Mouse (Mus musculus): ENCODE results near the gene Pafah2.
A peak's percentile ranks its signal among the peaks of the same experiment; 100 is the strongest.

Pafah2 gene

GRCm38 (mm10) chr4:134395977-134396825, at the start of gene Pafah2:
TSS of gene Pafah2 (plus strand) at chr4:134396320.
- DNase-seq (ENCODE audit: extremely low read depth, low read depth) = peak; percentile 99

GRCm38 (mm10) chr4:134348078-134348477, 48.0 kb upstream of the Pafah2 start:
- DNase-seq (ENCODE audit: extremely low read depth, low read depth) = peak; percentile 63

- no peak for DNase-seq (ENCODE audit: extremely low read depth, low read depth)
Observed at GRCm38 (mm10) chr4:134348545-134348944, 47.6 kb upstream of the Pafah2 start.

- no peak for DNase-seq (ENCODE audit: extremely low read depth, low read depth)
Observed at GRCm38 (mm10) chr4:134349829-134350228, 46.3 kb upstream of the Pafah2 start.

GRCm38 (mm10) chr4:134350641-134351040, 45.5 kb upstream of the Pafah2 start:
- no peak for DNase-seq (ENCODE audit: extremely low read depth, low read depth)

GRCm38 (mm10) chr4:134351329-134352260, 44.5 kb upstream of the Pafah2 start:
- no peak for DNase-seq (ENCODE audit: extremely low read depth, low read depth)

- no peak for DNase-seq (ENCODE audit: extremely low read depth, low read depth)
Observed at GRCm38 (mm10) chr4:134352261-134352707, 43.8 kb upstream of the Pafah2 start.

GRCm38 (mm10) chr4:134352929-134353328, 43.2 kb upstream of the Pafah2 start:
- no peak for DNase-seq (ENCODE audit: extremely low read depth, low read depth)

- DNase-seq (ENCODE audit: extremely low read depth, low read depth) = no peak
Observed at GRCm38 (mm10) chr4:134353527-134354409, 42.4 kb upstream of the Pafah2 start.

GRCm38 (mm10) chr4:134355841-134356452, 40.2 kb upstream of the Pafah2 start:
- DNase-seq (ENCODE audit: extremely low read depth, low read depth) = no peak

GRCm38 (mm10) chr4:134356591-134357460, 39.3 kb upstream of the Pafah2 start:
- no peak for DNase-seq (ENCODE audit: extremely low read depth, low read depth)

- DNase-seq (ENCODE audit: extremely low read depth, low read depth) = no peak
Observed at GRCm38 (mm10) chr4:134357461-134357771, 38.7 kb upstream of the Pafah2 start.

GRCm38 (mm10) chr4:134359649-134360048, 36.5 kb upstream of the Pafah2 start:
- no peak for DNase-seq (ENCODE audit: extremely low read depth, low read depth)

GRCm38 (mm10) chr4:134361215-134361614, 34.9 kb upstream of the Pafah2 start:
- DNase-seq (ENCODE audit: extremely low read depth, low read depth) = no peak

- no peak for DNase-seq (ENCODE audit: extremely low read depth, low read depth)
Observed at GRCm38 (mm10) chr4:134362124-134362523, 34.0 kb upstream of the Pafah2 start.

GRCm38 (mm10) chr4:134362586-134362985, 33.5 kb upstream of the Pafah2 start:
- peak; percentile 38 for DNase-seq (ENCODE audit: extremely low read depth, low read depth)

- no peak for DNase-seq (ENCODE audit: extremely low read depth, low read depth)
Observed at GRCm38 (mm10) chr4:134365280-134365679, 30.8 kb upstream of the Pafah2 start.

- no peak for DNase-seq (ENCODE audit: extremely low read depth, low read depth)
Observed at GRCm38 (mm10) chr4:134370649-134371221, 25.4 kb upstream of the Pafah2 start.

- DNase-seq (ENCODE audit: extremely low read depth, low read depth) = no peak
Observed at GRCm38 (mm10) chr4:134371316-134371855, 24.7 kb upstream of the Pafah2 start.
